Mouse (Mus musculus) T-cell, adult 66 days (primary cell): ENCODE results near the gene Rnf186. TPM values are rescaled to one million over a fixed set of nuclear protein-coding genes. Genes with fewer than 3 reads are reported as not detected.

Experiments used
- total RNA-seq, 2 experiments: library from RNA; stranded (reverse); gene quantifications; 3 replicates in 1 of 2; 4 replicates in 1 of 2; pipeline ENCODE4 v1.2.4; 2023

Gene Rnf186
- total RNA-seq, result not detected

DNA sequence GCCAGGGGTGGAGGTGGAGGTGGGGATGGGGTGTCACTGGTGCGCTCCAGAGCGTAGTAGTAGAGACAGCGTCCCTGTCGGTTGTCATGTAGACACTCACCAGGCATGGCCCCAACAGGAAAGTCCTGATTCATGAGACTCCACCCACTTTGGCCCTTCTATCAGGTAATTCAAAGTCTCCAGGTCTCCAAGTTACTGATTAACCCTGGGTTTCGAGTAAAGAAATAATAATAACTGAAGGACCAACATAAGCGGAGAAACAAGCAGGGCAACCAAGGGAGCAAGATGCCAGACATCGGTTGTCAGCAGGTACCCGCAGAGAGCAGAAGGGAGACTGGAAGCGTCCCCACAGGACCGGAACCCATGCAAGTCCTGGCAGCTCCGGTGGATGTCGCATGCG, at the start of gene Rnf186:
TSS of gene Rnf186 (plus strand) at position 247 of the 400 bp plus-strand sequence.

DNA sequence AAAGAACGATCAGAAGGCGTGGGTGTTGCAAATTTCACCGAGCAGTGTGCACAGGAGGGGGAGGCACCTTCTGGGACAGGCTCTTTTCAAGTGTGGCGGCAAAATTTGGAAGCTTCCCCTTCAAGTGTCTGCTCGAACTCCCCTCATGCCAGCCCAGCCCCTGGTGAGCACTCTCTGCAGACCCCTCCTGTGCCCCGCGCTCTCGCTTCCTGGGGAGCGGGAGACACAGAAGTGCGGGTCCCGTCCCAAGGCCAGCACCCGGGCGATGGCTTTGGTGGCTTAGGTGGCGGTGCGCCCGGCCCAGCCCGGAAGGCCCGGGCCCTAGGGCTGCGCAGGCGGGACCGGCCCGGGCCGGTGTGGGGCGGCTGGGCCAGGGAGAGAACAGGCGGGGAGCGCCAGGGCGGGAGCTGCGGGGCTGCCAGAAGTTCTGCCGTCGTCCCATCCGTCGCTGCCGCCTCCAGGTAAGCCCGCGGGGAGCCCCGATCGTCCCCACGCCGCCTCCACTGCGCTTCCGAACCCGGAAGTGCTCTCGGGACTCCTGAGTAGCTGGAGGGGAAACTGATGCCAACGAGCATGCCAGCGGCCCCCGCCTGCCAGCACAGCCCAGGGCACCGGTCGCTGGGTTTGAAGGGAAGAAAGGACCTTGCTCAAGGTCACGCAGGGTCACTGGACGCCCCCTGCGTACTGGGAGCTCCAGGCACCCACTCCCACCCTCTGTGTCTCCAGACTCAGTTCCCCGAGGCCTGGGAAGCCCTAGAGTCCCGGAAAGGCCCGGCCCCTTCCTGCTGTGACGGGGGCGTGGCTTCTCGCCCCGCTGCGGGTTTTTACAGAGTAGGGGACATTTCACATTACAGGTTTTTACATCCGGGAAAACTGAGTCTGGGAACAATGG, 6.2 kb downstream of the Rnf186 start, which contains the start of gene Tmco4:
TSS of gene Tmco4 (plus strand) at position 62 of the 892 bp plus-strand sequence.

Other genes starting within 250 kb of the Rnf186 start
- not detected for gene Pla2g2c, start 242.3 kb upstream of the Rnf186 start, total RNA-seq
- gene Ubxn10, start 229.9 kb upstream of the Rnf186 start, total RNA-seq, result under 1 TPM; 0.20 to 0.24 TPM
- not detected for gene Pla2g2f, start 209.5 kb upstream of the Rnf186 start, total RNA-seq
- gene Pla2g2d, start 191.4 kb upstream of the Rnf186 start, total RNA-seq, result 1 to 10 TPM in 1 of 2 experiments, under 1 TPM in 1; 0.65 to 1.3 TPM
- not detected for gene Pla2g5, start 103.6 kb upstream of the Rnf186 start, total RNA-seq
- gene Gm13030, start 93.1 kb upstream of the Rnf186 start, total RNA-seq, result not detected
- not detected for gene Pla2g2e, start 89.2 kb upstream of the Rnf186 start, total RNA-seq
- gene Otud3, start 53.2 kb upstream of the Rnf186 start, total RNA-seq, result 10 to 100 TPM in 1 of 2 experiments, 1 to 10 TPM in 1; 9.8 to 12.9 TPM
- 10 to 100 TPM; 48.0 to 53.6 TPM for gene Tmco4, start 5.8 kb downstream of the Rnf186 start, total RNA-seq
- gene Htr6, start 108.5 kb downstream of the Rnf186 start, total RNA-seq, result not detected
- under 1 TPM; 0.62 to 0.70 TPM for gene Nbl1, start 125.9 kb downstream of the Rnf186 start, total RNA-seq
- gene Minos1, start 164.0 kb downstream of the Rnf186 start, total RNA-seq, result 100 to 1,000 TPM; 103 to 114 TPM
- 100 to 1,000 TPM; 402 to 430 TPM for gene Capzb, start 225.8 kb downstream of the Rnf186 start, total RNA-seq